Mouse (Mus musculus): ENCODE measurements around the gene Zfp27.
A peak's percentile ranks its signal among the peaks of the same experiment; 100 is the strongest.
"Not testable (repeated sequence)": the region's sequence is repeated elsewhere in the genome, so short reads cannot be mapped to it uniquely, and the experiment has no call there.

Gene Zfp27

GRCm38 (mm10) chr7:29880916-29881315 is 25.5 kb downstream of the Zfp27 start:
- no peak for DNase-seq

DNA sequence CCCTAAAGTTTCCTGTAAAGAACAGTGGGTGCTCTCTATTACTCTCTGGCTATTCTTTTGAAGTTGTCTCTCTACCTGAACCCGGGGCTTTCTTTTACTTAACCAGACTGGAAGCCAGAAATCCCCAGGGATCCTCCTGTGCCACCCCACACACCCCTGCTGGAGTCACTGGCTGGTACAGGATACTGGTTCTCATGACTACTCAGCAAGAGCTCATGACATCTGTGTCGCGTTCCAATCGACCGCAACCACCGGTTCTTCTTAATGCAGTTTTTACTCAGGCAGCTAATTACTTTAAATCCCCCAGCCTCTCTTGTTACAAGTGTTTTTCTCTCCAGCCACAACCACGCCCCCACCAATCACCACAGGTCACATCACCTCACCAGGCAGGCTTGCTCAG is 26.3 kb downstream of the Zfp27 start:
- DNase-seq: no peak

DNA sequence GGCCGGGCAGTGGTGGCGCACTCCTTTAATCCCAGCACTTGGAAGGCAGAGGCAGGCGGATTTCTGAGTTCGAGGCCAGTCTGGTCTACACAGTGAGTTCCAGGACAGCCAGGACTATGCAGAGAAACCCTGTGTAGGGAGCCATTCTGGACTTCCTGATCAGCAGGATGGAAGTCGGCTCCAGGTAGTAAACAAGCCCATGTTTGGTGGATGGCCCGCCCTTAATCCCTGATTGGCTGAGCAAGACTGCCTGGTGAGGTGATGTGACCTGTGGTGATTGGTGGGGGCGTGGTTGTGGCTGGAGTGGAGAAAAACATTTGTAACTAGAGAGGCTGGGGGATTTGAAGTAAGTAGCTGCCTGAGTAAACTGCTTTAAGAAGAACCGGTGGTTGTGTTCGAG is 28.8 kb downstream of the Zfp27 start:
- DNase-seq: not testable (repeated sequence)

GRCm38 (mm10) chr7:29874256-29874655 is 32.1 kb downstream of the Zfp27 start:
- DNase-seq: no peak

DNA sequence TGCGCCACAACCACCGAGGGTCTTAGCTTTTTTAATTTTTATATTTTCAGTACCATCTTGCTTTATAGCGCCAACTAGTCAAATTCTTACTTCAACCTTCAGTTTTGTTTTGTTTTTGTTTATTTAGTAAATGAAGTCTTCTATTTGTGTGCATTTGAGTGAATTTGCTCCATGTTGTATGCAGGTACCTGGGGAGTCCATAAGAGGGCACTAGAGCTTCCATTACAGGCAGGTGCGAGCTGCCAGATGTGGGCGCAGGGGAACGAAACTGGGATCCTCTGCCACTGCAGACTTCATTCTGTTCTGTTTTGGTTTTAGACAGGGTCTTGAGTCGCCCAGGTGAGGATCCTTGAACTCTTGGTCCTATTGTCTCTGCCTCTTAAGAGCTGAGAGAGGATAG is 44.7 kb downstream of the Zfp27 start:
- DNase-seq: no peak

GRCm38 (mm10) chr7:29859532-29860517 is 46.5 kb downstream of the Zfp27 start, which contains the start of gene Zfp420:
TSS of gene Zfp420 (plus strand) at chr7:29859979.
- peak; percentile 89 for DNase-seq

GRCm38 (mm10) chr7:29853219-29853842 is 53.0 kb downstream of the Zfp27 start, which contains the start of gene Zfp940:
TSS of gene Zfp940 (minus strand) at chr7:29853669.
- peak; percentile 80 for DNase-seq

GRCm38 (mm10) chr7:29852831-29853218 is 53.5 kb downstream of the Zfp27 start:
- DNase-seq: no peak

GRCm38 (mm10) chr7:29844616-29845015 is 61.8 kb downstream of the Zfp27 start:
- DNase-seq: no peak

All from kidney, adult 11 months (tissue).